Mouse (Mus musculus): Measurements from ENCODE around the gene Dffb. TPM values are rescaled to one million over a fixed set of nuclear protein-coding genes. Genes with fewer than 3 reads are reported as not detected.

Gene Dffb
- total RNA-seq, 2 experiments from 2014 or later = 5.2 to 8.0 TPM

Other genes starting within 250 kb of the Dffb start
- gene A430005L14Rik, start 17.9 kb downstream of the Dffb start, total RNA-seq (2021) = 10 to 100 TPM; 20.4 to 22.3 TPM
- gene Cep104, start 68 bp upstream of the Dffb start, total RNA-seq (2021) = 10 to 100 TPM; 18.0 to 19.0 TPM
- gene Lrrc47, start 36.6 kb upstream of the Dffb start, total RNA-seq (2021) = 10 to 100 TPM; 40.7 to 43.3 TPM
- 10 to 100 TPM; 28.6 to 32.6 TPM for gene Smim1, start 51.1 kb upstream of the Dffb start, total RNA-seq (2021)
- gene Ccdc27, start 67.6 kb upstream of the Dffb start, total RNA-seq (2021) = not detected
- gene Trp73, start 165.1 kb upstream of the Dffb start, total RNA-seq (2021) = under 1 TPM in 1 of 2 experiments, not detected in 1; 0.15 TPM
- gene Wrap73, start 167.2 kb upstream of the Dffb start, total RNA-seq (2021) = 10 to 100 TPM; 15.2 to 19.1 TPM
- 100 to 1,000 TPM; 111 to 120 TPM for gene Tprgl, start 185.5 kb upstream of the Dffb start, total RNA-seq (2021)
- gene Megf6, start 195.6 kb upstream of the Dffb start, total RNA-seq (2021) = 10 to 100 TPM in 1 of 2 experiments, 1 to 10 TPM in 1; 9.5 to 10.3 TPM